Mouse (Mus musculus) thymus, postnatal 10 days (tissue): ENCODE data around the gene Slco2a1.

Source experiments
- DNase-seq, 2 experiments: peaks; one replicate each; pipeline ENCODE4 v3.0.0; 2021; ENCODE audit warnings: low spot score in 2 of 2

The Slco2a1 gene

DNA sequence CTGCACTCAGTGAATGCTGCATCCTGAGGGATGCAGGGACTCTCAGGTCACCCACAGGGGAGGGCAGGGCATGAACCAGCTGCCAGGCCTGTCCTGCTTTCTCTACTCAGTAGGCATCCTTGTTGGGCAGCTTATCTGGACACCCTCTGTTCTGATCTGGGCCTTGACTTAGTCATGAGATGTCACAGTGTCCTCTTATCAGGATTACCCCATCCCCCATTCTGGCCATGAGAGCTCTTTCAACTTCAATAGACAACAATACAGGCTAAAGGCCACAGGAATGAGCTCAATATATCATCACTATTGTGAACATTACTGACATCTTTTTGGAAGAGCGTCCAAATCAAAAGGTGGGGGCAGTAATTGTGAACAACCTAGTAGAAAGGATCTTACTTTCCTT, 3.4 kb upstream of the Slco2a1 start:
- DNase-seq: no peak

DNA sequence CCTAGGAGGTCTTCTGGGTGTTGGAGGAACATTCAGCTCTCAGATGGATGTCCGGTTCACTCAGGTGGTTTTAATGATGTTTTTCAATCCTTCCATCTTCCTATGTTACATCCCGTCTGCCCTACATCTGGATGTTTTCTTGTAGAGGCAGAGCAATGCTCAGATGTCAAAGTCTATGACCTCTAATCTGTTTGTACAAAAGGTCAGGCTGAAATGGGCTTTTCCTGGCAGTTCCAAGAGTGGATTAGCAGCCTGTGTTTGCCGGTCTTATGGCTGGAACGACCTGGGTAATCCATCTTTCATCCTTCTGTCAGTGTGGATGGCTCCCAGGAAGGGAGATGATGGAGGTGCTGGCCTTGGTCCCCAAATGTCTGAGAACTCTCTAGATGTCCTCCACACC, 2.6 kb upstream of the Slco2a1 start:
- no peak for DNase-seq

DNA sequence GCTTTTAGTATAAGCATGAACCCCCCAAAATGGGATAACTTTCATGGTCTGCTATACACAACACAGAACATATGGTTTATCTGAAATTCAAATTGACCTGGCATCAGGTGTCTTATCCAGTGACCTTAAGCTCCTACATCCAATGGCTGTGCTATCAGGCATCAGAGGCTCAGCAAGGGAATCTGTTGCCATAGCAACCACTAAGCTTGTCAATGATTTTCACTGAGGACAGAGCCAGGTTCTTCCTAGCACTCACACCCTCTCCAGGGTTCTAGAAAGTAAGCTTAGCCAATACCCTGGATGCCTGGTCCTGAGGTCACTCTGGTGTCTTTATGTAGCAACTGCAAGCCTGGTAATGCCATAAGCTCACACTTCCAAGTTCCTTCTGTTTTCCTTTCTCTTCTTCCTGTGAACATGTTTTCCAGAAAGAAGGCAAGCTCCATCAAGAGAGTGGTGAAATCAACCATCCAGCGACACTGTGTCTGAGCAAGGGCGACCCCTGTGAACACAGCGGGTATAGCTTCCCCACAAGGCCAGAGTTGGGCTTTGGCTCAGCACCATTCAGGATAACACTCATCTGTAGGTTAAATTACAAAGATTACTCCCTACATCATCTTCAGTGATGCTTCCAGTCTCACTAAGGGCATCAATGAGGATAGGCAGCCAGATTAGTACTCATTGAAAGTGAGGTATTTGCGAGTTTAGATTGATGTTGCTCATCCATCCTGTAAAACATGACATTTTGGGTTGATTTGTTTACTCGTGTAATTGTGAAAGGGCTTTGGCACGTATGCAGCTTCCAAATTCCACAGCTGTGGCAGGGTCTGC, 2.0 kb downstream of the Slco2a1 start:
- no peak for DNase-seq

DNA sequence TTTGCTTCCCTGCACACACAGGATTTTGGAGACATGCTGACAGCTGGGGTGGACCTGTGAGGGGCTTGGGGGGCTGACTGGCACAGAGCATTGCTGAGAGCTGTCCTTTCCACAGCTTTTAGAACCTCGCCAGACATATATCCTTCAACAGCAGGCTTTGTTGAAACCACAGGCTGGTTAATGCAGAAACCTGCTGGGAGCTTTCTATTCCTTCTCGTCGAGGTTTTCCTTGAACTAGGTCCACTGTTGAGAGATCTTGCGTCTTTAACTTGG, 2.6 kb downstream of the Slco2a1 start:
- no peak for DNase-seq

DNA sequence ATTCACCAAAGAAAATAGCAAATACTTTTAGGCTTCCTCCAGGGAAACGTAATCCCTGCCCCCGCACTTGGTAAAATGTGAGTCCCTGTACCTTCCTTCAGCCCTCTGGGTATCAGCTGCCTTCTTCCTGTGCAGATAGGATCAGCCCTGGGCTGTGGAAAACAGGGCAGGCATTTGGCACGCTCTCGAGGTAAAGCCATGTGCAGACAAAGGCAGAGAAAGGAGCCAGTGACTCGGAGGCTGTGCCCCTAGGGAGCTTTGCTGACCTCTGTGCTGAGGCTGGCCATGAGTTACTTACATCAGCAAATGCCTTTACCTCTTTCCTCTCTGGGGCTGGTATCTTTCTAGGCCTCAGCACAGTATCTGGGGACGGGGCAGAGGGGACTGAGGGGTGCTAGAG, 4.4 kb downstream of the Slco2a1 start:
- no peak for DNase-seq

DNA sequence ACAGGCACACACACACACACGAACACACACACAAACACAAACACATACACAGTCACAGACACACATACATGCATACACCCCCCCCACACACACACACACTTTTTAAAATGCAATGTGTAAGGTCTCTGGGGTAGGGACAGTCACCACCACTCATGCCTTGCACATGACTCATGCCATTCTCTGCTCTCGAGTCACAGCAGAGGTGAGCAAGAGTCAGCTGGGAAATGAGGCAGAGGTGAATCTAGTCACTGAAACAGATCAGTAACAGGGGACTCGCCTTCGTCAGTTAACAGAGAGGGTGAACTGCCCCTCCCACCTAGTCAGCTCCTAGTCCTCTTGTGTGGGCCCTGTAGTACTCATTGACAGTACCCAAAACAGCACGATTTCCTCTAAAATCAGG, 5.3 kb downstream of the Slco2a1 start:
- DNase-seq: no peak

DNA sequence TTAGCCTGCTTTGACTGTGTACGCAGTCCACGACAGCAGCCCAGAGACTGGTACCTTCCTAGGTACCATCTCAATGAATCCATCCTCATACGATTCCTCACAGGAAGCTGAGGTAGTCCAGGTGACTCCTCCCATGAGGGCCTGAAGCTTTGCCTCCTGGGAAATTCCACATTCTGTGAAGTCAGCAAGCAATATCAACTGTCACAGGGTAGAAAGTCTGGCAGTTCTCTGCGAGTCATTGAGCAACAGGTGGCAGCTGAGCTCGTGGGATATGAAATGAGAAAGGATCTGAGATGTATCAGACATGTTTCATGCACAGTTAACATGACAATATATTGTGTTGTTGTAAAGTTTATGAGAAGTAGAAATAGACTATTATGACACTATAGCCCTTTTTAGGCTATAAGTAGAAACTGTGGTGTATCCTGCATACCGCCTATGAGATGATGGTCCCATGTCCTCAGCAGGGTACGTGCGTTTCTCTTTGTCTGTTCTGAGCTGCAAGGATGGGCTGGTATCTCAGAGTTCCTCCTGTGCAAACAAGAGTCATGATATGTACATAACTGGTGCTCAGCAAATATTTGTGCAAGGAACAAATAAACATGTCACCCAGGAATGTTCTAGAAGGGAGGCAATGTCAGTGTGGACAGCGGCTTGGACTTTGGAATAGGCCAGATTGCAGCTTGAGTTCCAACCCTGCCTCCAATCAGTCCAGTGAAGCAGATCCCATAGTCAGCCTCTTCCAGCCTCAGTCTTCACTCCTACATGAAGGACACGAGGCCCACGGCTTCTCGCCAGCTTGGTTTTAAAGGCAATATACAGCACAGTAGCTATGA, 7.5 kb downstream of the Slco2a1 start:
- DNase-seq: no peak

DNA sequence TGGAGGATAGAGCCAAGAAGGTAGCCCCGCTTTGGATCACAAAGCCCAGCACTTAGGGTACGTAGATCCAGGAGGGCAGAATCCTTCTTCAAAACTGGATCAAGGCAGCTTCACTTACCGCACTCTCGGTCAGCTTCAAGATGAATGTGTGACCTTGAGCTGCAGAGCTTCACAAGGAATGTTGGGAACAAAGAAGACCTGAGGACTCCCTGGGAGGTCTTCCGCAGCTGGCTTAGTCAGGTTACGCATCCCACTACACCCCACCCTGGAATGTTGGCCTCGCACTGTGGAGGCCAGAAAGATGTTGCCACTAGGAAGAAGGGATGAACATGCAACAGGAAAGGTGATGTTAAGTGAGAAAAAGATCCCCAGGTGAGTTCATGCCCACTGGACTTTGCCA, 11.9 kb downstream of the Slco2a1 start:
- DNase-seq: no peak

DNA sequence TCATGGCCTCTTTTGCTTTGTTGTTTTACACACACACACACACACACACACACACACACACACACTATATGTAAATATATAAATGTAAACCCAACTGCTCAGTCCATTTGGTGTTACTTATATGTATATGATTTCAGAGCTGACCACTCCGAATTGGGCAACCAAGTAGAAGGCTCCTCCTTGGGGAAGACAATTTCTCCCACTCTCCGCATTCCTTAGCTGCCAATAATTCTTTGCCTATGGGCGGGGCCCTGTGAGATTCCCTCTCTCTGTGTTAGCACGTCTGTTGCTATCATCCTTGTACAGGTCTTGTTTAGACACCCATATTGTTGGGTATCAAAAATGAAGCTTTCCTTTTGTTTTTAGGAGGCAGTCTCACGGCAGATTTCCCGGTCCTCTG, 15.8 kb downstream of the Slco2a1 start:
- DNase-seq: no peak

DNA sequence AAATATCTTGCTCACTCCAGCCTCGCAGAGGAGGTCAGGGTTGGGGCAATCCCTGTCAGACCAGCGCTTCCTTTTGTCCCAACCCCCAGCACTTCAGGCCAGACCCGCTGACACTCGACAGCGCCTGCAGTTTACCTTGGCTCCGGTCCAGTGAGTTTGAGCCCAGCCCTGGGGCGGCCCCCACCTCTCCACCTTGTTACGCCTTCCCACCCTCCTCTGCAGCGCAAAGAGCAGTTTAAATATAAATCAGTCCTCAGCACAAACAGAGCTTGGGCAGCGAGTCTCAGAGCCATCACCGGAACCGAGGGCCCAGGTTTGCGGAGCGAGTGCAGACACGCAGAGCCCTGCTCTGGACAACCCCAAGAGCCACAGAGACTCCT, 19.2 kb downstream of the Slco2a1 start:
- no peak for DNase-seq

DNA sequence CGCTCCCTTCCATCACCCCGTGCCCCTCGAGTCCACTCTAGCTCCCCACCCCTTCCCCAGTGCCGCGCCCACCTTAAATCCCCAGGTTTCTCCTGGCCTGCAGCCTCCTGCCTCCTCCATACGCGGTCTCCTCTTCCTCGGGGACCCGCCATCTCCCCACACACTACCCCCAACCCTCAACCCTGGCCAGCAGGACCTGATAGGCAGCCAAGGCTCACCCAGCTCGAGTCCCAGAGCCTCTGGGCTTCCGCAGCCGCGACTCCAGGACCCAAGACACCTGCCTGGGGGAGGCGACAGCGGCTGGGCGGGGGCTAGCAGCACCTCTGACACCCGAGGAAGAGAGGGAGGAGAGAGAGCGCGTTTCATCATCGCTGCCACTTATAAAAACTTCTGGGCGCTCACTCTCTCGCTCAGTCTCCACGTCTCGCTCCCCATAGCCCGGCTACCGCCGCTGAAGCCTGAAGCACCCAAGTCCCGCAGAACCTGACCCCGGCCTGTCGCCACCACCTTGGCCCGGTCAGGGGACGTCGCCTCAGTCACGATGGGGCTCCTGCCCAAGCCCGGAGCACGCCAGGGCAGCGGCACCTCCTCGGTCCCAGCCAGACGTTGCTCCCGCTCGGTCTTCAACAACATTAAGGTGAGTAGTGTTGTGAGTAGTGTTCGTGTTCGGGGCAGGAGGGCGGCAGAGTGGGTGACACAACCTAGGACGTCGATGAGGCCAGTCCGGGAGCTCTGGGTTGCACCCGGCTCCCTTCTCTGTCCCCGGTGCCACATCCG, 19.8 kb downstream of the Slco2a1 start:
- DNase-seq: no peak

DNA sequence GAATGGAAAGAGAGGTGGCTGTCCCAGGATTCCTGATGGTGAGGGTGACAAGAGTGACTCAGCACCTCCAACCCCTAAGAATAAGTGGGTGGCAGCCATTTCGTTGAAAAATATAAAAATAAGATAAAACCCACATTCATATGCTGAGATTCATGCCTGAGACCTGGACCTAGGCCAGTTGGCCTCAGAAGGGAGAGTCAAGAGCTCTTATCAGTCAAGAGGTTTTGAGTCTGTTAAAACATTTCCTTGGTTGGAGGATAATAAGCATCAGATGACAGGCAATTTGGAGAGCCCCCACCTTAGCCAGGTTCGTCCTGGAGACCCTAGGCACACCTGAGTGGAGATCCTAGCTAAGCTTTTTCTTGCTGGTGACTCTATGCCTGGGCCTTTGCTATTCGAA, 21.6 kb downstream of the Slco2a1 start:
- DNase-seq: no peak

DNA sequence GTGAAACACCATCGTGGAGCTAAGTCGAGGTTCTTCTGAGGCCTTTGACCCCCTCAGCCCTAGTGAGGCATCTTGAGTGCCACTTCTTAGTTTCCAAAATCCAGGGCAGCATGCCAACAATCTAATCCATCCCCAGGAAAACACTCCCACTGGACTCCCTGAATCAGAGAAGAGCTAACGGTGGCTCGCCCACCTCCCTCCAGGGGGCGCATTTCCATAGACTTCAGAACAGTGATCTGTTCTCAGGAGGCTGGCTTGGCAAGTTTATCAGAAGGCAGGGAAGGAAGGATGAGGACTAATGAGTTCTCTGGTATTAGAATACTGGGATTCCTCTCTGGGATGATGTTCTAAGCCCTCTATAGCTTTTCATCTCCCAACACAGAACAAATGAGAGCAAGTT, 24.9 kb downstream of the Slco2a1 start:
- peak in 1 of 2 experiments; percentile 19 for DNase-seq

DNA sequence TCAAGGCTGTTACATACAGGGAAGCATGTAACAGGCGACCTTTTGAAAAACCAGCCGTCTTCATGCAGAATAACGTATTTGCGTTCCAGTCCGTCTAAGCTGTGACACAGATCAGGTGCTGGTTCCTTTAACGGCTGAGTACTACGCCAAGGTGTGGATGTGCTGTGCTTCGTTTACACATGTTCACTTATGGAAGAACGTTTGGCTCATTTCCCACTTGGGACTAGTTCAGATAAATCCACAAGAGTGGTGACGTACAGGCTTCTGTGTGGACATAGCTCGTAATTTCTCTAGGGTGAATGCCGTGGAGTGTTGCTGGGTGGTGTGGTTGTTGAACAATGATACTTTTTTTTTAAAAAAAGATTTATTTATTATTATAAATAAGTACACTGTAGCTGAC, 26.2 kb downstream of the Slco2a1 start:
- DNase-seq: no peak

DNA sequence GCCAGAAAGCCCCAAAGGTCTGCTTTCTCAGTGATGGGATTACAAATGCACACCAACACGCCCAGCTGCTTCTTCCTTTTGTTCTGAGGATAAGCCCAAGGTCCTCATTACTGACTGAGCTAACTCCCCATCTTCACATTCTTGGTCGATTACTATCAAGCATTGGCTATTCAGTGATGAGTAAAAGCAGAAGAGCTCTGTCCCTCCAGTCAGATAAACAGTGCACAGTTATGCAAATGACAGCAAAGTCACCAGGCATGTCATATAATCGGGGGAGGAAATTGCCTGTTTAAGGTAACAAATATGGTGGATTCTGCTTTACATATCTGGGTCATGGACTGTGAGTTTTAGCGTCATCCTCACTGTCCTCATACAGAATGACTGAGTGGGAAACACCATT, 35.6 kb downstream of the Slco2a1 start:
- DNase-seq: no peak

DNA sequence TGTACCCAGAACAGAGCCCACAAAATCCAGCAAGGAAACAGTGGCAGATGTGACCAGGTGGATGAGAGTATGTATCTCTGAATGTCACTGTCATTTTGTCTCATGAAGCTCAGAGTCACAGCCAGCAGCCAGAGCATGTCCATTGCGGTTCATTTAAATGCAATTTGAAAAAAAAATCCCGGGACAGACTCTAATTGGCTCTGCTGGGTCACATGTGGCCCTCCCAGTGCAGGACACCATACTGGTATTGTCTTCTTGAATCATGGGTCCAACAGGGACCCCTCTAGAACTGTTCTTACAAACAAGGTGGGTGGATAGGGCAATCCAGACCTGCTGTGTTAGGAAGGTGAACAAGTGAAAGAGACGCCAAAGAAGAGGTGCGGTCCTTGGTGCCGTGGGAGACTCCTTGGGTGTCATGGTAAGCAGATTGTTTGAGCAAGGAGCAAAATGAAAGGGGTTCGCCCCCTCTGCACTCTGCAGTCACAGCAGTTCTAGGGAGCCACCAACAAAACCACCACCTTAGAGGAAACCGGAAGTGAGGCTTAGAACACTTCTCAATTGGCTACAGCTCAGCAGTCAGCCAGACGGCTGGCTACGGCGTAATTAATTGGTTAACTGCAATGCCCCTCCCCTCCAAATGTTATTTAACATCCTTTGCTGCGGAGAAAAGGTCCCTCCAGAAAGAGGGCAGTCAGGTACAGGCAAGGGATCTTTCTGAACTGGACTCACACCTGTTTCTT, 38.8 kb downstream of the Slco2a1 start:
- DNase-seq: no peak

DNA sequence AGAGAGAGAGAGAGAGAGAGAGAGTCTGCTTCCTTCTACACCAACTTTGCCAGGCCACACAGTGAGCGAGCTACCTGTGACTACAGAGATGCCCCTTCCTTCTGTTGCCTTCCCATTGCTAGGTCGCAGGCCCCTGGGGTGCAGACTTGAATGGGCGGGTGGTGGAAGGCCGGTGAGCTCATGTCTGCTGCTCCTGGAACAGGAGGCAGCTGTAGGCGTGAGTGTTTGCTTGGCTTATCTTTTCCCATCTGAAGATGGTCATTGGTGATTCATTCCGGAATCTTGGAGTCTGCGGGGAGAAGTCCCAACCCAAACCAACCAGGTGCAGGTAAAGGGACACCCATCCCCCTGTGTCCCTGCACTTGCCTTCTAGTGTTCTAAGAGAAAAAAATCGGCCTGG, 40.5 kb downstream of the Slco2a1 start:
- DNase-seq: no peak

DNA sequence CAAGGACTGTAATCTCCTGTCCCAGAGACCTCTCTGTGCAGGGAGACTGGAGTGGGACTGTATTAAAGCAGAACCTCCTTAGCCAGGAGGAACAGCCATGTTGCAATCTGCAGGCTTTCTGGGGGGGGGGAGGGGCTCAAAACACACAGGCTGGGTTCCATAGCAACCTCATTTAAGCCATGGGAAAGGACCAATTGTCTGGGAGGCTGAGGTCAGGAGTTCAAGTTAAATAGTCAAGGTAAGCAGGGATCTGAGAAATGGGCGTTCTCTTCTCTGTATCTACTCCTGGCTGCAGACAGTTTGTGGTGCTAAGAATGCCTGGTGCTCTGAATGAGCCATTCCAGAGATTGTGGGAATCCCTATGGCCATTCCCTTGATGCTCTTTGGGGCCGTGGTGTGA, 41.5 kb downstream of the Slco2a1 start:
- no peak for DNase-seq

DNA sequence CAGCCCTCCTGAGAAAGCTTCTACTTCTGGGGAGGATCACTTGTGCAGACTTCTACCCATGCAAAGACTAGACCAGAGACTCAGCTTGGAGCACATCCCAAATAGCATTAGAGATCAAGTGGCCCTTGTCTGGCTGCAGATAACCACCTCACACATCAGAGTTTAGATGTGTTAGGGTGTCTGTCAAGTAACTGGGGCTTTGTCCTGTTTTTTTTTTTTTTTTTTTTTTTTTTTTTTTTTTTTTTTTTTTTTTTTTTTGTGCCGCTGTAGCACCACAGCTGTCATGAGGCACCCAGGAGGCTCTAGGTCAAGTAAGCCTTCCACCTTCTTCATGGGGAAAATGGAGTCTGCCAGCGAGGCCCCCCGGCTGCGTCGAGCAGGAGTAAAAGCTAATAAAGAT, 42.7 kb downstream of the Slco2a1 start:
- DNase-seq: no peak

DNA sequence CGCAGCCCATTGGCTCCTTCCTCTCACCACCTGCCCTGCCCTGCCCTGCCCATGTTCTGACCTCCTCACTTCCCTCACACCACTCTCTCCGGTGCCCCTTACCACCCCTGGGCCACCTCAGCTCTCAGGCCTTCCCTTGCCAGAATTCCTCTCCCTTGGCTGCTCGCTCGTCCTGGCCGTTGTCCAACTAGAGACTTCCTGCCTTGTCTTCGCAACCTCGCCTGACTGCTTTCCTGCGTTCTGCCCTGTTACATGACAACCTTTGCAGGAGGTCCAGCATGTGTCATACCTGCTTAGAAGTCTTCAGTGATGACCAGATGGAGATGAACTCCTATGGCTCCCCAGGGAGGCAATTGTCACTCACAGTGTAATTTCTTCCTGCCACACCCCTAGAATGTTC, 43.7 kb downstream of the Slco2a1 start:
- no peak for DNase-seq

DNA sequence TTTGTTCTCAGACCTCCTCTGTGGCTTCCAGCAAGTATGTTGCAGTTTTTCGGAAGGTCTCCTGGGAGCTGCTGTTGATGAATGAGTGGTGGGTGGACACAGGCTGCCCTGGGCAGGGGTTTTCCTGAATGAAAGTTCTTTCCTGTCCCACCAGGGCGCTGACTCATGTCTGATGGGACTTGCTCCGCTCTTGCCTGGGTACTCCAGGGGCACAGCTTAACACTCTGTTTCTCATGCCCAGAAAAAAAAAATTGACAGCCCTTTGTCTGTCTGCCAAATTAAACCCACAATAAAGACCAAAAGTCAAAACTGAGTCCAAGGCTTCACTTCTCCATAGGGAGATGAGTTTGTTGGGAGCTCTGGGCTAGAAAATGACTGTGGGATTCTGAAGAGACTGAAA, 44.9 kb downstream of the Slco2a1 start:
- no peak for DNase-seq

DNA sequence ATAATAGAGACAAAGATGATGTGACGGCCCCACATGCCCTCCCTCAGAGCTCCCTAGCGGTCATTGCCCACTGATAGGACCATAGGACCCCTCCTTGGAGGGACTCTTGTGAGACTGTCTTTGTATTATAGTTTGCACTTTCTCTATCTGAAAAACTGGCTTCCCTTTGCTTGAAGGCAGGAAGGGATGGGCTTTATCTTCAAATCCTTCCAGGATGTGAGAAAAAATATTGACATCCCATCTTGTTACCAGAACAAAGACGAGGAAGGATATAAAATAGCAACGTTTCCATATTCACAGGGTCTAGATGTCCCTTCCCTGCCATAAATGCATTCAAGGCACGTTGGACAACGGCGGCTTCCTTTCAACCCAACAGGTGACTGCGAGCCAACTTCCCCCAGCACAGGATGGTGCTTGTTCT, 48.5 kb downstream of the Slco2a1 start:
- no peak for DNase-seq
